Mouse (Mus musculus): ENCODE data around the gene Parn. TPM values are rescaled to one million over a fixed set of nuclear protein-coding genes. Genes with fewer than 3 reads are reported as not detected.

Parn gene
- total and polyA plus RNA-seq, 3 experiments = 26.7 to 160 (median 38.2) TPM

GRCm38 (mm10) chr16:13550667-13551066 is 117.3 kb downstream of the Parn start:
- Histone ChIP-seq H3K79me2 (ENCODE audit: control insufficient read depth, insufficient read depth, low read length, poor library complexity) (no peaks in the 10 kb centered on the region), H3K36me3 (ENCODE audit: control insufficient read depth in 1 of 2, insufficient read depth in 2 of 2, low read length in 2 of 2) (no peaks in the 10 kb centered on the region; a peak in 1 of 4 replicates), H3K9ac (ENCODE audit: control insufficient read depth, low read depth, low read length, poor library complexity, severe bottlenecking) (no peak overlapping the region), H3K27me3 (ENCODE audit: control insufficient read depth in 1 of 2, insufficient read depth in 2 of 2, low read length in 2 of 2) (no peaks in the 10 kb centered on the region), H3K4me1 (ENCODE audit: control insufficient read depth in 1 of 2, insufficient read depth in 2 of 2, low read length in 2 of 2) (no peaks in the 10 kb centered on the region; a peak in 1 of 4 replicates), H3K9me3 (replicated peaks; ENCODE audit: insufficient read depth, low read length) (no peaks in the 10 kb centered on the region), H3K4me3 (ENCODE audit: control insufficient read depth in 1 of 2, insufficient read depth in 1 of 2, low read depth in 2 of 2, low read length in 2 of 2) (no peak overlapping the region), H3K27ac (ENCODE audit: control insufficient read depth, low read depth, low read length) (no peak overlapping the region)
- TF ChIP-seq GATA1 (IDR thresholded peaks at IDR 0.05; ENCODE audit: low read depth, low read length) = peak; percentile 46; the same call in 1 of the 2 replicates
- no peak for TF ChIP-seq RCOR1 (IDR thresholded peaks at IDR 0.05; ENCODE audit: low read depth, low read length)
- TF ChIP-seq EP300 (IDR thresholded peaks at IDR 0.05; ENCODE audit: low read depth in 1 of 2, low read length in 2 of 2) = peak; percentile 50 to 58
- peak; percentile 60 for TF ChIP-seq TCF12 (IDR thresholded peaks at IDR 0.05; ENCODE audit: low read depth, low read length)
- TF ChIP-seq ETS1 (IDR thresholded peaks at IDR 0.05; ENCODE audit: low read depth, low read length) = 0 out of 2 replicates have a peak, but pooled peaks have one; percentile 12
- peak; percentile 82 for TF ChIP-seq ZKSCAN1 (IDR thresholded peaks at IDR 0.05; ENCODE audit: low read depth, low read length)
- TF ChIP-seq BHLHE40 (IDR thresholded peaks at IDR 0.05; ENCODE audit: borderline replicate concordance, low read depth, low read length) = no peak
- DNase-seq (ENCODE audit: low read depth, low spot score) = peak; percentile 50

GRCm38 (mm10) chr16:13549976-13550375 is 118.0 kb downstream of the Parn start:
- H3K79me2 ChIP-seq (ENCODE audit: control insufficient read depth, insufficient read depth, low read length, poor library complexity) = no peaks in the 10 kb centered on the region
- H3K9me3 ChIP-seq (replicated peaks; ENCODE audit: insufficient read depth, low read length) = no peaks in the 10 kb centered on the region
- no peaks in the 10 kb centered on the region for H3K27me3 ChIP-seq (ENCODE audit: control insufficient read depth in 1 of 2, insufficient read depth in 2 of 2, low read length in 2 of 2)
- no peaks in the 10 kb centered on the region; a peak in 1 of 4 replicates for H3K4me1 ChIP-seq (ENCODE audit: control insufficient read depth in 1 of 2, insufficient read depth in 2 of 2, low read length in 2 of 2)
- no peak for DNase-seq (ENCODE audit: low read depth, low spot score)
- no peak overlapping the region for H3K27ac ChIP-seq (ENCODE audit: control insufficient read depth, low read depth, low read length)
- TF ChIP-seq TBP (IDR thresholded peaks at IDR 0.05; ENCODE audit: low read depth, low read length) = no peak
- TF ChIP-seq USF1 (IDR thresholded peaks at IDR 0.05; ENCODE audit: low read depth, low read length) = no peak
- TF ChIP-seq CHD1 (IDR thresholded peaks at IDR 0.05; ENCODE audit: low read depth, low read length) = no peak
- TF ChIP-seq NRF1 (IDR thresholded peaks at IDR 0.05; ENCODE audit: insufficient read depth, low read depth, low read length, poor library complexity, severe bottlenecking) = no peak
- no peak for TF ChIP-seq BHLHE40 (IDR thresholded peaks at IDR 0.05; ENCODE audit: borderline replicate concordance, low read depth, low read length)
- no peak for TF ChIP-seq EP300 (IDR thresholded peaks at IDR 0.05; ENCODE audit: low read depth in 1 of 2, low read length in 2 of 2)
- TF ChIP-seq JUND (IDR thresholded peaks at IDR 0.05; ENCODE audit: low read depth, low read length) = no peak
- no peak for TF ChIP-seq NELFE (IDR thresholded peaks at IDR 0.05; ENCODE audit: low read depth, low read length)
- no peak for TF ChIP-seq ZC3H11A (IDR thresholded peaks at IDR 0.05; ENCODE audit: low read depth, low read length)
- no peak for TF ChIP-seq MAFK (IDR thresholded peaks at IDR 0.05; ENCODE audit: borderline replicate concordance, low read depth, low read length)
- no peak for TF ChIP-seq MAZ (IDR thresholded peaks at IDR 0.05; ENCODE audit: low read depth, low read length)
- TF ChIP-seq USF2 (IDR thresholded peaks at IDR 0.05; ENCODE audit: borderline replicate concordance in 1 of 2, insufficient read depth in 1 of 2, low read depth in 1 of 2, low read length in 2 of 2) = no peak
- no peaks in the 10 kb centered on the region for H3K36me3 ChIP-seq (ENCODE audit: control insufficient read depth in 1 of 2, insufficient read depth in 2 of 2, low read length in 2 of 2)
- H3K4me3 ChIP-seq (ENCODE audit: control insufficient read depth in 1 of 2, insufficient read depth in 1 of 2, low read depth in 2 of 2, low read length in 2 of 2) = no peak overlapping the region
- no peak overlapping the region for H3K9ac ChIP-seq (ENCODE audit: control insufficient read depth, low read depth, low read length, poor library complexity, severe bottlenecking)

Measured in MEL (cell line).